Mouse (Mus musculus) hindbrain, embryonic 12.5 days (tissue): ENCODE measurements around the gene Lrrc20. TPM values are rescaled to one million over a fixed set of nuclear protein-coding genes. Genes with fewer than 3 reads are reported as not detected.
"Not testable (repeated sequence)": the region's sequence is repeated elsewhere in the genome, so short reads cannot be mapped to it uniquely, and the experiment has no call there.

Source experiments
- ATAC-seq: fragments of 200-750 bp; cut with Nextera tagmentation; 2 replicates; pipeline ENCODE4 v1.8.0; 2017; ENCODE audit warnings: moderate TSS enrichment; ENCODE audit not compliant: low FRiP score
- H3K27ac ChIP-seq: fragments of 300-500 bp; sonication (generic); 2 replicates; pipeline ENCODE4 v1.5.1; 2016; ENCODE audit warnings: mild to moderate bottlenecking
- H3K27me3 ChIP-seq: fragments of 300-500 bp; sonication (generic); 2 replicates; pipeline ENCODE4 v1.6.1; 2016; ENCODE audit warnings: mild to moderate bottlenecking
- H3K36me3 ChIP-seq: fragments of 300-500 bp; sonication (generic); 2 replicates; pipeline ENCODE4 v1.6.1; 2016; ENCODE audit warnings: mild to moderate bottlenecking
- H3K4me1 ChIP-seq: fragments of 300-500 bp; sonication (generic); 2 replicates; pipeline ENCODE4 v1.6.1; 2016
- H3K4me2 ChIP-seq: fragments of 300-500 bp; sonication (generic); replicated peaks from 2 replicates; pipeline ENCODE4 v1.6.1; 2016; ENCODE audit warnings: mild to moderate bottlenecking
- H3K4me3 ChIP-seq: fragments of 300-500 bp; sonication (generic); 2 replicates; pipeline ENCODE4 v1.5.1; 2016; ENCODE audit warnings: mild to moderate bottlenecking
- H3K9ac ChIP-seq: fragments of 300-500 bp; sonication (generic); 2 replicates; pipeline ENCODE4 v1.6.1; 2016; ENCODE audit warnings: mild to moderate bottlenecking, moderate library complexity
- H3K9me3 ChIP-seq: fragments of 300-500 bp; sonication (generic); replicated peaks from 2 replicates; pipeline ENCODE4 v1.6.1; 2016; ENCODE audit warnings: mild to moderate bottlenecking
- WGBS: fragments of 180-500 bp; shearing (Covaris S2); methylation state at CpG from one replicate; pipeline ENCODE4 v1.1.7; 2016; 5-methylcytosine and 5-hydroxymethylcytosine counted together
- polyA plus RNA-seq: library from polyadenylated mRNA; unstranded; fragments of >200 nt; fragmentation: Nextera tagmentation; extraction: Ambion mirVana; gene quantifications from 2 replicates; pipeline ENCODE4 v1.2.1, GENCODE M21; 2016

Lrrc20 gene
- polyA plus RNA-seq, 1 experiment from 2014 or later = 13.5 TPM

DNA sequence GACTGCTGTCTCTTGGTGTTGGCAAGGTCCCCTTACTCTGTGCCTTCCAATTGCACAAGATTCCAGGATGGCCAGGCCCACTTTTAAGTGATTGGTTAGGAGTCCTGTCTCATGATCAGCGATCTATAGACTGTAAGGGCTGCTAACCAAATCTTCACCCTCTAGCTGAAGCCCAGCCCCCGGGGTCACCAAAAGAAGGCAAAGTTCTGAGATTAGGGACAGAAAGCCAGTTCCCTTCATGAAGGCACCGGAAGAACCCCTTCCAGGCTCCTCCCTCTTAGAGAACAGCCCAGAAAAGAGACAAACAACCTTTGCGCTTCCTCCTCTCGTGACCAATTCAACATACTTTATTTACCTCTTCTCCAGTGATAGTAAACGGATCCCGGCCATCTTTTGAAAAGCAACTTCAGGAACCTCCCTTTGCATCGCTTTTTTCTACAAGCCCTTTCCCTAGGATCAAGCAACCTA is 24.1 kb upstream of the Lrrc20 start:
- no peaks in the 10 kb centered on the region for H3K27me3 ChIP-seq
- H3K9me3 ChIP-seq = no peaks in the 10 kb centered on the region
- peak overlapping the region; percentile 99 for H3K4me3 ChIP-seq
- peak overlapping the region; percentile 74 for H3K4me2 ChIP-seq
- H3K9ac ChIP-seq = peak overlapping the region; percentile 95
- H3K27ac ChIP-seq = no peak overlapping the region
- H3K4me1 ChIP-seq = peaks cover 37% of the 10 kb centered on the region
- WGBS = 10% methylated on average over 8 of the region's 8 CpGs
- no peak for ATAC-seq
- H3K36me3 ChIP-seq = no peaks in the 10 kb centered on the region; the same call in 1 of the 2 replicates

DNA sequence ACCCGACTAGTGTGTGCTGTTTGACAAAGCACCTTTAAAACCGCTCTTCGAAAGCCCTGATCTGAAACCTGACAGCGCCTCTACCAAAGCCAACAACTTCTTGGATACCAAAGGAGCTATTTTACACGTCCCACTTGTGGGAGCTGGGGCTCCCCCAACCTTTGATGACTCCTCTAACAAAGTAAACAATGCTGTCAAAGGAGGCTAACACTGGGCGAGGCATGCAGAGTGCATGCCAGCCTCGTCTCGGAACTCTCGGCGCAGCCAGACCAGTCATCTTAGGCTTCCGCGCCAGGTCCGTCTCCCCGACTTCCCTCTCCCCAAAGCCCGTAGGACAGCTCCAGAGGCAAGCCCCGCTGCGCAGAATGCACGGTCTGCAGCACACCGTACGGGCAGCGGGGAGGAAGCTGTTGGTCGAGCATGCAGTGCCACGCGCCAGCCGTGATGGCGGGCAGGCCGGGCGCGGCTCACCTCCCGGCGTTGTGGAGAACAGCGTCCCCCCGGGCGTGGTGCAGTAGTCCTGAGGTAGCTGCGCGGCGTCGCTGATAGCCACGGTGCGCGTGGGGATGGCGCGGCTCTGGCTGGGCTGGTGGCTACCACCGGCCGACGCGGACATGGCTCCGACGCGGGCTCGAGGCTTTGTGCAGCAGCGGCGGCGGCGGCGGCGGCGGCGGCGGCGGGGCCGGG is 23.5 kb upstream of the Lrrc20 start:
- Histone ChIP-seq H3K27me3 (no peaks in the 10 kb centered on the region), H3K4me1 (peaks cover 32% of the 10 kb centered on the region)
- WGBS = 1% methylated on average over 59 of the region's 62 CpGs

GRCm38 (mm10) chr10:61452645-61453044 is 23.0 kb upstream of the Lrrc20 start, which contains the start of gene Eif4ebp2:
Gene Eif4ebp2, minus strand, starts transcription at chr10:61452661.
- H3K9ac ChIP-seq = peak within 1 kb of the TSS; percentile 95
- H3K27me3 ChIP-seq = no peaks in the 10 kb centered on the region
- peak within 1 kb of the TSS; percentile 82 for H3K27ac ChIP-seq
- ATAC-seq = peak; percentile 99
- H3K4me3 ChIP-seq = peak within 1 kb of the TSS; percentile 99
- H3K4me1 ChIP-seq = peaks cover 28% of the 10 kb centered on the region
- peak within 1 kb of the TSS; percentile 74 for H3K4me2 ChIP-seq
- under 1% methylated on average over 29 of the region's 36 CpGs for WGBS
- H3K36me3 ChIP-seq = no peaks in the 10 kb centered on the region
- H3K9me3 ChIP-seq = no peaks in the 10 kb centered on the region

More for the DNA sequence above, 23.5 kb upstream of the Lrrc20 start:
- H3K9me3 ChIP-seq = no peaks in the 10 kb centered on the region
- H3K27ac ChIP-seq = peak overlapping the region; percentile 82
- peak overlapping the region; percentile 74 for H3K4me2 ChIP-seq
- no peaks in the 10 kb centered on the region for H3K36me3 ChIP-seq
- peak; percentile 76 for ATAC-seq
- H3K9ac ChIP-seq = peak overlapping the region; percentile 95
- H3K4me3 ChIP-seq = peak overlapping the region; percentile 99

DNA sequence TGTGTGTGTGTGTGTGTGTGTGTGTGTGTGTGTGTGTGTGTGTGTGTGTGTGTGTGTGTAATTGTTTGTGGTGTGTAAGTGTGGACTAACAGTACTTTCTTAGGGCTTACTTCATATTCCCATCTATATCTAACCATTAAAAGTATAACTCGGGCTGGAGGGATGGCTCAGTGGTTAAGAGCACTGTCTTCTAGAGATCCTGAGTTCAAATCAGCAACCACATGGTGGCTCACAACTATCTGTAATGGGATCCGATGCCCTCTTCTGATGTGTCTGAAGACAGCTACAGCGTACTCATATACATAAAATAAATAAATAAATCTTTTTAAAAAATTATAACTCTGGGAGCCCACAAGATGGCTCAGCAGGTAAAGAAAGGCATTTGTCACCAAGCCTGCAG is 22.4 kb upstream of the Lrrc20 start:
- Histone ChIP-seq H3K4me3 (peak overlapping the region; percentile 99), H3K4me2 (peak overlapping the region; percentile 27; the same call in 1 of the 2 replicates), H3K4me1 (peaks cover 23% of the 10 kb centered on the region)
- ATAC-seq = peak; percentile 20; the same call in 1 of the 2 replicates
- H3K27ac ChIP-seq, H3K36me3 ChIP-seq, H3K9me3 ChIP-seq, H3K27me3 ChIP-seq, H3K9ac ChIP-seq: not testable (repeated sequence)
- WGBS = 70% methylated on average over 3 of the region's 3 CpGs

- Histone ChIP-seq H3K36me3 (no peaks in the 10 kb centered on the region), H3K4me1 (no peaks in the 10 kb centered on the region), H3K9ac (no peak overlapping the region), H3K27ac (no peak overlapping the region), H3K4me3 (no peak overlapping the region), H3K4me2 (no peak overlapping the region), H3K9me3 (no peaks in the 10 kb centered on the region), H3K27me3 (no peaks in the 10 kb centered on the region)
- WGBS = 68% methylated on average over 3 of the region's 3 CpGs
- no peak for ATAC-seq
Measured at GRCm38 (mm10) chr10:61457182-61457581, 18.4 kb upstream of the Lrrc20 start.

- Histone ChIP-seq H3K27ac (no peak overlapping the region), H3K36me3 (no peaks in the 10 kb centered on the region), H3K9me3 (no peaks in the 10 kb centered on the region), H3K4me1 (no peaks in the 10 kb centered on the region), H3K4me2 (no peak overlapping the region), H3K27me3 (no peaks in the 10 kb centered on the region), H3K9ac (no peak overlapping the region), H3K4me3 (no peak overlapping the region)
- no peak for ATAC-seq
- 88% methylated on average over 4 of the region's 4 CpGs for WGBS
Measured at GRCm38 (mm10) chr10:61465009-61465408, 10.6 kb upstream of the Lrrc20 start.

GRCm38 (mm10) chr10:61466242-61466641 is 9.4 kb upstream of the Lrrc20 start:
- ATAC-seq = no peak

GRCm38 (mm10) chr10:61466873-61467272 is 8.7 kb upstream of the Lrrc20 start:
- Histone ChIP-seq H3K9me3 (no peaks in the 10 kb centered on the region), H3K4me3 (no peak overlapping the region), H3K4me1 (no peaks in the 10 kb centered on the region), H3K36me3 (no peaks in the 10 kb centered on the region), H3K27me3 (no peaks in the 10 kb centered on the region), H3K4me2 (no peak overlapping the region), H3K9ac (no peak overlapping the region), H3K27ac (no peak overlapping the region)
- WGBS = 28% methylated on average over 5 of the region's 5 CpGs
- ATAC-seq = peak; percentile 8; the same call in 1 of the 2 replicates

More at GRCm38 (mm10) chr10:61466242-61466641, 9.4 kb upstream of the Lrrc20 start:
- Histone ChIP-seq H3K9me3 (no peaks in the 10 kb centered on the region), H3K27ac (no peak overlapping the region), H3K4me1 (no peaks in the 10 kb centered on the region), H3K27me3 (no peaks in the 10 kb centered on the region), H3K36me3 (no peaks in the 10 kb centered on the region), H3K4me3 (no peak overlapping the region), H3K9ac (no peak overlapping the region), H3K4me2 (no peak overlapping the region)
- WGBS = 62% methylated on average over 8 of the region's 8 CpGs

- no peak for ATAC-seq
- Histone ChIP-seq H3K36me3 (no peaks in the 10 kb centered on the region), H3K4me1 (no peaks in the 10 kb centered on the region), H3K9me3 (no peaks in the 10 kb centered on the region), H3K9ac (no peak overlapping the region), H3K4me3 (no peak overlapping the region), H3K27ac (no peak overlapping the region), H3K4me2 (no peak overlapping the region), H3K27me3 (no peaks in the 10 kb centered on the region)
- WGBS = 61% methylated on average over 7 of the region's 7 CpGs
Measured at GRCm38 (mm10) chr10:61468900-61469299, 6.7 kb upstream of the Lrrc20 start.

DNA sequence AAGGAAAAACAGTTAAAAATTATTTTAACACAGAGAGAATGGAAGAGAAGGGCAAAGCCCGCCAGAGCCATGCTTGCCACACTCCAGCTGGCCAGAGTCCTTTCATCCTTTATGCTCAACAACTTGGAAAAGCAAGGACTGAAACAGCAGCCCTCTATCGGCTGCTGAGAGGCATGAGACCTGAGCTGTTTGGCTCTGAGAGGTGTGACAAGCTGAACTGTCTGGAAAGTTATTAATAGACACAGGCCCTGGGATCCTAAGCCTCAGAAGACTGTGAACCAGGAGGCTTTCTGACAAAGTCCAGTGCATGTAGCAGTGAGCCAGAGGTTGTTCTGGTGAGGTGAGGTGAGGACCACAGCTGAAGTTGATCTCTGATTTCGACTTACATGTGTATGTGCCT is 2.0 kb upstream of the Lrrc20 start:
- Histone ChIP-seq H3K9ac (no peak overlapping the region), H3K27ac (no peak overlapping the region)
- WGBS = 84% methylated on average over 3 of the region's 3 CpGs

GRCm38 (mm10) chr10:61474344-61474743 is 1.3 kb upstream of the Lrrc20 start:
- H3K27ac ChIP-seq = no peak overlapping the region
- H3K4me1 ChIP-seq = peaks cover 14% of the 10 kb centered on the region
- no peaks in the 10 kb centered on the region for H3K36me3 ChIP-seq
- no peak overlapping the region for H3K9ac ChIP-seq
- no peaks in the 10 kb centered on the region for H3K27me3 ChIP-seq
- peak overlapping the region; percentile 71 for H3K4me3 ChIP-seq
- 77% methylated on average over 1 of the region's 1 CpGs for WGBS
- no peak for ATAC-seq
- H3K9me3 ChIP-seq = no peaks in the 10 kb centered on the region
- H3K4me2 ChIP-seq = peak overlapping the region; percentile 98

More for the DNA sequence above, 2.0 kb upstream of the Lrrc20 start:
- H3K36me3 ChIP-seq = no peaks in the 10 kb centered on the region
- no peak overlapping the region for H3K4me2 ChIP-seq
- ATAC-seq = no peak
- no peaks in the 10 kb centered on the region for H3K9me3 ChIP-seq
- peaks cover 14% of the 10 kb centered on the region for H3K4me1 ChIP-seq
- no peak overlapping the region for H3K4me3 ChIP-seq
- H3K27me3 ChIP-seq = no peaks in the 10 kb centered on the region

DNA sequence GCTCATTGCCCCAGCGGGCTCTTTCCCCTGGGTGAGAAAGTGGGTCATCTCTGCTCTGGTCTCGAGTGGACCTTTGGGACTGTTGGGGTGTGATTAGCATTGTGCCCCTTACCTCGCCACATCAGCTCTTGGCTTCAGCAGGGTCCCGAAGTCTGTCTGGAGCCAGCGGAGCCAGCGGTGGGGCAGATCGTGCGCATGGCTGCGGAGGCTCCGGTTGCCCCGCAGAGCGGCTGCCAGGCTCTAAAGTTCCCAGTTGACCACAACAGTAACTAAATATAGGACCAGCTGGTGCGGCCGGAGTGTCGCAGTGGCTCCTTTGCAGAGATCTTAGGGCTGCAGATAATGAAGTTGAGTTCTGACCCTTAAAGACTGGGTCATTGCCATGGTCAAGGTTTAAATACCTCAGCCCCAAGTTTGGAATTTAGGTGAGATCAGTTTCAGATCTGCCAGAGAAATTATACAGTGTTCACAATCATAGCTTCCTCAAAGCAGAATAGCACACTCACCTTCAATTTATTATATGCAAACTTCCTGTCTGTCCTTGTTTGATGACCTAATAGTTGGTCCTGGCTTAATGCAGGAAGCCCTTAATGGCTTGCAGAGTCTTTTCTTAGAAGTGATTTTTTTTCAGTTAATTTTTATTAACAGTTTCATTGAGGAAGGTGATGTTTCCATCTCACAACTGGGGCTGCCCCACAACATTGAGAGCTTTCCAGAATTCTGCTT is 1.0 kb downstream of the Lrrc20 start:
- Histone ChIP-seq H3K9ac (peak overlapping the region; percentile 80), H3K36me3 (no peaks in the 10 kb centered on the region), H3K27me3 (no peaks in the 10 kb centered on the region), H3K9me3 (no peaks in the 10 kb centered on the region), H3K27ac (peak overlapping the region; percentile 86; the same call in 1 of the 2 replicates), H3K4me3 (peak overlapping the region; percentile 71), H3K4me1 (peaks cover 14% of the 10 kb centered on the region), H3K4me2 (peak overlapping the region; percentile 98)
- ATAC-seq = peak; percentile 9; the same call in 1 of the 2 replicates
- 2% methylated on average over 15 of the region's 15 CpGs for WGBS
